Mouse (Mus musculus) right cerebral cortex, postnatal 10 days (tissue): Measurements from ENCODE around the gene Gm9125.
"Not testable (repeated sequence)": the region's sequence is repeated elsewhere in the genome, so short reads cannot be mapped to it uniquely, and the experiment has no call there.

Experiments used
- DNase-seq, 2 experiments: peaks; one replicate each; pipeline ENCODE4 v3.0.0; 2021; ENCODE audit warnings: low spot score in 2 of 2

The Gm9125 gene

GRCm38 (mm10) chr3:94054785-94055184 lies at the start of gene Gm9125:
Gm9125 (minus strand) TSS chr3:94054885.
- not testable (repeated sequence) for DNase-seq

GRCm38 (mm10) chr3:94072544-94072943 lies 17.9 kb upstream of the Gm9125 start, which contains the start of gene Gm10697:
Gm10697 (minus strand) TSS chr3:94072644.
- DNase-seq = not testable (repeated sequence)

DNA sequence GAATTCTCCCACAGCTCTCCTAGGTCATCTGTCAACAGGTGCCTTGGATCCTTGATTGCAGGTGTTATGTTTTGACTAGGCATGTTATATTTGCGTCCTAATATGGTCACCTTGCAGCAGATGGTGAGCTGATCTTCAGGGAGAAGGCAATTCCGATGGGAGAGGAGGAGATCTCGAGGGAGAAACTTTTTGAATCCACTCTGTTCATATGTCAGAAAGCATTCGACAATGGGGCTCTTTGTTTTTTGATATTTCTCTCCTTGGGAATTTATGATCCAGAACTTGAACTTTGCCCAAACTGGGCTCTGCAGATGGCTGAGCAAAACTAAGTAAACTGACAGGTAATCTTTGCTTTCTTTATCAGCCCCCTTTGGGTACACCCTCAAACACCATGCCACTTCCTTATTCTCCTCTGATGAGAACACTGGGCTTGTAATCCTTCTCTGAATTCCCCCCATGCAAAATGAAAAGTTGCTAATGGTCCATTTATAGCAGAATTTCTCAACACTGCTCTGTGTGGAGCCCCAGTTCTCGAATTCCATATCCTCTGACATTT lies 5.0 kb downstream of the Gm9125 start:
- DNase-seq = not testable (repeated sequence)

DNA sequence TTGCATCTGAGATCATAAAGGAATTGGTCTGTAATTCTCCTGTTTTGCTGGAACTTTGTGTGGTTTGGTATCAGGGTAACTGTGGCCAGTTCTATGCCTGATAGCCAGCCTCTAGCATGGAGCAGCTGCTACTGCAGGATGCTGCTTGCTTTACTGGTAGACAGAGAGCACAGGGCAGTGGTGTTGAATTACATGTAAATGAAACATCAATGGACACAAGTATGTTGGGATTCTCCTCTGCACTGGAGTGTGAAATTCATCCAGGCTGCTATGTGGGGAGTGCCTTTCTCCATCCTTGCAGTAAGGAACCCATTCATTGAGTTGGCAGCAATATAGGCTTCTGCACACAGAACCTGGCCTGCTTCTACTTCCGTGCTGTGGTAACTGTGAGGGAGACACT lies 16.4 kb downstream of the Gm9125 start:
- not testable (repeated sequence) for DNase-seq

GRCm38 (mm10) chr3:94034400-94034799 lies 20.3 kb downstream of the Gm9125 start:
- DNase-seq = not testable (repeated sequence)
